Mouse (Mus musculus) stomach, postnatal 0 days (tissue): Measurements from ENCODE around the gene Cryga.

Experiments
- CTCF ChIP-seq: IDR thresholded peaks from 2 replicates; pipeline ENCODE4 v1.5.1; 2016; ENCODE audit warnings: antibody characterized with exemption, low read depth, mild to moderate bottlenecking, moderate library complexity
- EP300 ChIP-seq: optimal IDR thresholded peaks from 2 replicates; pipeline ENCODE3; 2016; ENCODE audit warnings: antibody characterized with exemption

DNA sequence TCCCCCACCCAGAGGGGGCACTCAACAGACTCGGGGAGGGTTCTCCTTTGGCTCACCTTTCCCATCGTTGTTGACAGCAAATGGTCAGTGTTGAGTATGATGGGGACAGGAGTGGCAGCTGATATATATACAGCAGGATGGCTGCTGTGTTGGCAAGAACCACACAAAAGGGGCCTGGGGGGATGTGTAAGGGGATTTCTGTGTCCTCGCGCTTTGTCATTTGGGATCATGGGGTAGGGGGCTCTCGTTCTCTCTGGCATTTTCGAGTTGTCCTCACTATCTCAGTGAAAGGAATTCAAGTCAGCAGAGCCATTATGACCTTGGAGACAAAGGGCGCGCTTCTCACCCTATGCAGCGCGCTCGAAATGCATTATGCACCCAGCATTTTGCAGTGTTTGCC lies at the start of gene Cryga:
- TF ChIP-seq CTCF (no peak), EP300 (no peak)
